Mouse (Mus musculus) stomach, postnatal 0 days (tissue): ENCODE measurements around the gene Slc6a8.

Experiments
- CTCF ChIP-seq: IDR thresholded peaks from 2 replicates; pipeline ENCODE4 v1.5.1; 2016; ENCODE audit warnings: antibody characterized with exemption, low read depth, mild to moderate bottlenecking, moderate library complexity
- EP300 ChIP-seq: optimal IDR thresholded peaks from 2 replicates; pipeline ENCODE3; 2016; ENCODE audit warnings: antibody characterized with exemption

DNA sequence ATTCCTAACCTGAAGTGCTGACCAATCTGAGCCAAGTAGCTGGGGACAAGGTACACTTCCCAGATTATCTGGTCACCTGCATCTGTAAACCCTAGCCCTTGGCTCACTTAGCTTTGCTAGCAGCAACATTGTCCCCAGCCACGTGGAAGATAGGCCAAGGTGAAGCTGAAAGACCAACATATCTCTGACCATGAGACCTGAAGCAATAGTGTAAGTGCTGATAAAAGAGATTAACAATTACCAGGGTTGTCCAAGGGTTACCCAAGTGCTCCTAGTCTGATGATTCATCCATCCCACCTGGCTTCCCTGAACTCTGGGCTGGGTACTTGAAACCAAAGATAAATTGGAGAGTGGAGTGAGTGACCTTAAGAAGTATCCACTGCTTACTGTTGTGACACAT lies 58.0 kb downstream of the Slc6a8 start:
- TF ChIP-seq CTCF, result no peak
- TF ChIP-seq EP300, result no peak
